Mouse (Mus musculus) adrenal gland, adult 2 months (tissue): ENCODE measurements around the gene Tgm7. TPM values are rescaled to one million over a fixed set of nuclear protein-coding genes. Genes with fewer than 3 reads are reported as not detected.
"Not testable (repeated sequence)": the region's sequence is repeated elsewhere in the genome, so short reads cannot be mapped to it uniquely, and the experiment has no call there.

ENCODE experiments used
- DNase-seq: peaks from one replicate; pipeline ENCODE4 v3.0.0; 2021
- long read RNA-seq: library from polyadenylated mRNA; stranded (forward); transcript quantifications from one replicate; pipeline ENCODE4 v2.0.0, GENCODE M21; 2021
- polyA plus RNA-seq: library from polyadenylated mRNA; depleted of rRNA; stranded (reverse); fragments of >200 nt; gene quantifications from 2 replicates; pipeline ENCODE4 v1.2.3, GENCODE M21; 2012; rRNA removed
- total RNA-seq, 2 experiments: library from RNA; stranded (reverse); gene quantifications; 2 replicates each; pipeline ENCODE4 v1.2.3; 2021

Tgm7 gene
- not detected for total RNA-seq
- not detected in 2 replicates for polyA plus RNA-seq
- long read RNA-seq, result 0 reads

GRCm38 (mm10) chr2:121109695-121110094, at the start of gene Tgm7:
Gene Tgm7 (minus strand): TSS chr2:121109795.
- no peak for DNase-seq

GRCm38 (mm10) chr2:121153100-121153499, 43.5 kb upstream of the Tgm7 start:
- DNase-seq, result no peak

DNA sequence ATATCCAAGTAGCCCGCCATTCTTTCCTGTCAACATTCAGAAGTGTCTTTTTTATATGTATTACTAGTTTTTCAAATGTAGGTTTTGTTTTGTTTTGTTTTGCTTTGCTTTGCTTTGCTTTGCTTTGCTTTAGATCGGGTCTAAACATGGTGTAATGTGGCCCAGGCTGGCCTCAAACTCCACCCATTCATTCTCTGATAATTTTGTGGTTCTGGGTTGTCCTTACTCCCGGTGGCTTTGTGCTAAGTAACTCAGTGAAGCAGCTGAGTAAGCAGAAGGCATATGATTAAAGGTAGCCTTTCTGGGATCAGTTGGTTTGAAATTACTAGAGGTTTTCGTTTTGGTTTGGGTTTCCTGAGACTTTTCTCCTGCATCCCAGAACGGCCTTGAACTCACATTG, 40.1 kb upstream of the Tgm7 start:
- DNase-seq, result no peak

DNA sequence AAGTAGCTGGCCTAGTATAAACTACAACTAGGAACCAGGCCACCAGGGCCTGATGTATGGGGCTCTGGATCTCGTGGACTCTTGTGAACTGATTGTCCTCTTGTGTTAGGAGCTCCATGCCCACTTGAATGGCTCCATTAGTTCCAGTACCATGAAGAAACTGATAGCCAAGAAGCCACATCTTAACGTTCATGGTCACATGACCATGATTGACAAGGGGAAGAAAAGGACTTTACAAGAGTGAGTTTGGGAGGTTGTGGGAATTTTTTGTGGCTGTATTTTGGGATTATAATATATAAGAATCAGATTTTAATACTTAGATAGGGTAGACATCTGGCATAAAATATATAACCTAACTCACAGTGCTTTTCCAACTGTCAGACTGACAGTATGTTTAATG, 32.8 kb upstream of the Tgm7 start:
- no peak for DNase-seq

- DNase-seq, result no peak
These were observed 31.8 kb upstream of the Tgm7 start for GRCm38 (mm10) chr2:121141216-121142035.

GRCm38 (mm10) chr2:121140018-121140882, 30.7 kb upstream of the Tgm7 start, which contains the start of the genes Adal and Lcmt2:
Gene Adal (plus strand): TSS chr2:121140428.
Gene Lcmt2 (minus strand): TSS chr2:121140653.
- DNase-seq, result peak; percentile 96

DNA sequence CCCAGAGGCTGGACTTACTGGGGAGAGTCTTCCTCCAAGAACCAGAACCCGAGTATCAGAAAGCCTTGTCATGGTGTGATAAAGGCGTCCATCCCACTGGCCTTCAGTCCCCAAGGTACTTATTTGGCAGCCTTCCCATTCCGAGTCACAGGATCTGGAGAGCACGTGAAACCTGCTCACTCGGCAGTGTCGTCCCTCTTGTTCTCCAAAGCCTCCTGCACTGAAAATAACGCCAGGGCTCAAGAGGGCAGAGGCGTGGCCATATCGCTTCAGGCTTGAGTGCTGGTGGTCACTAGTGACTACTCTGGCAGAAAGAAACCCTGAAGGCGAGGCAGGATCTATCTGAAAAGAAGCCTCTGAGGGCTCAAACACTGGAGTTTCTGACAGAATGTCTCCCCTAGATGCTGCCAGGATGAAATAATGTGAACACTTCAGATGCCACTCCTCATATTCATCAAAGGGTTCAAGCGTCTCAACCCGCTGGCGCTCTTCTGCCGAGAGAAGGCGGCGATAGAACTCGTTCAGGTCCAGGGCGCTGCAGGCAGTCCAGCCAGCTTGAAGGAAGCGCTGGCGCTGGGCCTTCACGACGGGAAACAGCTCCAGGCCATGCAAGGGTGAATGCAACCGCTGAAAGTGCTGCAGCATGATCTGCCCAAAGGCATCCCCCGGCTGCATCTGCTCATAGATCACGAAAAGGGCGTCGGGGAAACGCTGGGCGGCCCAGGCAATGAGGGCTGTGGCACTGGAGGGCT, 29.8 kb upstream of the Tgm7 start:
- DNase-seq, result peak; percentile 63

DNA sequence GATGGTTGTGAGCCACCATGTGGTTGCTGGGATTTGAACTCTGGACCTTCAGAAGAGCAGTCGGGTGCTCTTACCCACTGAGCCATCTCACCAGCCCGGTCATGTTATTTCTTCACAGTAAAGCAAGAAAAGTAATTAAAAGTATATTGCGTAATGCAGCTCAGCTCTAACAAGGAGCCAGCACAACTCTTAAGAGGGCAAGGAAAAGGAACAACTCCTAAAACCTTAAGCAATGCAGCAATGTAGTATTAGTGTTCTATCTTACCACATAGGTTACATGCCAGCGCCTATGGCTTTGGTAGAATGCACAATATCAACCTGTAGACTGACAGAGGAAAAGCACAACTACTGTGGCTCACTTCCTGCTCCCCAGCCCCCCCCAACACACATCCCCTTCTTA, 27.8 kb upstream of the Tgm7 start:
- no peak for DNase-seq

DNA sequence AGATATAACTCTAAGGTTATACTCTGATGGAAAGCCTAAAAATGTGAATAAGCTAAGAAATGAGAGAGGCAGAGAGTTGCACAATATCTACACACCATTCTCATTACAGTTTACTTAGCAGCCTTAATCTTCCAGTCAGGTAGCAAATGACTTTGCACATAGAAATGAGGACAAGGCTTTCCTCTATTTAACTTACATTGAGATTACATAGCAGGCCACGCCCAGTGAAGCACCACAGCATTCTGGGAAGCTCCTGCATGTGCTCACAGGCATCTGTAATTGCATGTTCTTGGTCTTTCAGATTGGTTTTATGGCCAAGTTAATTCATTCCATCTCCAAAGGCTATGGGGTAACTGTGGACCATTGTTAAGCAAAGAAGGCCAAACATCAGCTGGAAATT, 23.2 kb upstream of the Tgm7 start:
- no peak for DNase-seq

DNA sequence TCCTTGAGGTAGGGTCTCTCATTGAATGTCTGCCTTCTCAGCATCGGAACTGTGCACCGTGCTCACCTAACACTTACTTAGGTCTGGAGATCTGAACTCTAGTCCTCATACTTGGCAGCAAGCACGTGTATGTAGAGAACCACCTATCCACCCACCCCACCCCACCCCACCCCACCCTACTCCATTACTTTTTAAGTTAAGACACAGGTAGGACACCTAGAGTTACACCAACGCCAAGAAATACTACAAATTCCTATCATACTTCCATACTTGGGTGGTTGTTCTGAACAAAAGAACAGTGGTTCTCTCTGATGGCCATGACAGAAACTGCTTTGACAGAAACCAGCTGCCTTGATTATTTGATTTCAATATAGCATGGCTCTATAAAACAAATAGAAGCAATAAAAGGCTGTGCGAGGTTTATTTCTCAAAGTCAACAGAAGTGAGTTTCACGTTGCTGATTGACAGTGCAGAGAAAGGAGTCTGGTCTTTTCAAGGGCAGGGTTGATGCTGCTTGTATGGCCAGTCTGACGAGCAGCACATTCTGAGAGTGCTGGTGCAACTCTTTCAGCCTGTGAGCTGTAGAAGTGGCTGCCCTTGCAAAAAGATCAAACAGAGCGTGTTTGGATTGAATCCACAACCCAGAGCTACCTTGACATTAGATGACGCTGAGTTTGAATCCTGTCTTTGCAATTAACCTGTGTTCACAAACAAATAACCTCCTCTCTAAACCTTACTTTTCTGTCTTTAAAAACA, 19.4 kb upstream of the Tgm7 start:
- DNase-seq, result peak; percentile 57

DNA sequence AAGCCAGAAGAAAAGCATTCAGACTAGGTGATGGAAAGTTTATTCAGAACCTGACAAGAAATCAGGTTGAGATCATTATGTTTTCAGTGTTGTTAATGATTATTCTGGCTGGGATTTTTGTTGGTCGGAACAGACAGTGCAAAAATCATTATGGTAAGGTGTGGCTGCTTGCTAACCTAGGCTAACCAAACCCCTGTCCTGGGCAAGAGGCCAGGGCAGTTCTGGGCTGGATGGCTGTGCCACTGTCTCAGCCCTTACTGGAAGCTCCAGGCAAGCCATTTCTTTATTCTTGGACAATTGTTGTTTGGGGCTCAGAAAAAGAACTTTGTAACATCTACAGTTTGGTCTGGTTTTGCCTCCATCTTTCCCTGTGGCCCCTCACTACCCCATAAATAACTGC, 17.9 kb upstream of the Tgm7 start:
- DNase-seq, result no peak

- not testable (repeated sequence) for DNase-seq
These were observed 16.7 kb upstream of the Tgm7 start for GRCm38 (mm10) chr2:121126302-121126701.

- DNase-seq, result no peak
These were observed 9.7 kb upstream of the Tgm7 start for GRCm38 (mm10) chr2:121119260-121119659.

GRCm38 (mm10) chr2:121115418-121115817, 5.8 kb upstream of the Tgm7 start:
- DNase-seq, result no peak

DNA sequence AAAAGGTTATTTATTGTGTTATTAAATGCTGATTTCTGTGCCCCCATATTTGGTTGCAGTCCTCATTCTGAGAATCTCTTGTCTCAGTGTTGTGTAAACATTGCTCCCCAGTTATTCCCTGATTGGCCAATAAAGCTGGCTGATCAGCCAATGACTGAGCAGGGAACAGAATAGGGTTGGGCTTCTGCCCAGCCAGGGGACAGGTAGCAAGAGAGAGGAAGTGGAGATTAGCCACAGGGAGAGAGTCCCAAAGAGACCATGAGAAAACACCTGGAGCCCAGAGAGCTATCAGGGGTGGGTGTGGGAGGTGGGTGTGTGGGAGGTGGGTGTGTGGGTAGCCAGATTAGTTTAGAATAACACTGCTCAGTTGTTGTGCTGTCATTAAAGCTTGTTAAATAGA, 3.7 kb downstream of the Tgm7 start:
- no peak for DNase-seq

GRCm38 (mm10) chr2:121102051-121102450, 7.5 kb downstream of the Tgm7 start:
- DNase-seq, result peak; percentile 56

DNA sequence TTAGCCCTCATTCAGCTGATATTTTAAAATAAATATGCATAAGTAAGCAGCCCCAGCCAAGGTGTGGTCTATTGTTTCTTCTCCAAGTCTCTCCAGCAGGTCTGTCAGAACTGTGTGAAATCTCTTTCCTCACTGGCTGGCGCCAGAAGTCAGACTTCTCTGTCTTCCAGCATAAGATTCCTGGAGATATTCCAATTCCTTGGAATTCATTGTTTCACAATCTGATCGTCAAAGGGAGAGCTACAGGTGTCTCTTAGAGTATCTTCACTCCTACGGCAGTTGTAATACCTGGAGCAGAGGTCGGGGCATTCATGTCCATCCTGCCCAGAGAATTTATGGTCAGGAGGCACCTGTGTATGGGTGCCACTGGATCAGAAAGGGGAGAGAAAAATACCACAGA, 19.8 kb downstream of the Tgm7 start:
- DNase-seq, result no peak

DNA sequence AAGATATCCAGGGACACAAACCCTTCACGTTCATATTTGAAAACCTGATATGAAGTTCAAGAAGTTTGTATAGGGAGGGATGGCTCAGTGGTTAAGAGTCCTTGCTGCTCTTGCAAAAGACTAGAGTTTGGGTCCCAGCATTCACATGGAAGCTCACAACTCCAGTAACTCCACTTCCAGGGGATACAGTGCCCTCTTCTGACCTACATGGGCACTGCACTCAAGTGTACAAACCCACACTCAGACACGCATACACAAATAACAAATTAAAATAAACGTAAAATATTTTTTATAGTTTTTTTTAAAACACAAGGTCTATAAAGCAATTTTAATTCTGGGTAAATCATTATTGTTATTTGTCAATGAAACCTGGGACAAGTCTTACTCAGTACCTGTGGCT, 21.1 kb downstream of the Tgm7 start:
- DNase-seq, result no peak

GRCm38 (mm10) chr2:121085480-121086185, 24.0 kb downstream of the Tgm7 start, which contains the start of gene Tgm5:
Gene Tgm5 (minus strand): TSS chr2:121085841.
- DNase-seq, result no peak

DNA sequence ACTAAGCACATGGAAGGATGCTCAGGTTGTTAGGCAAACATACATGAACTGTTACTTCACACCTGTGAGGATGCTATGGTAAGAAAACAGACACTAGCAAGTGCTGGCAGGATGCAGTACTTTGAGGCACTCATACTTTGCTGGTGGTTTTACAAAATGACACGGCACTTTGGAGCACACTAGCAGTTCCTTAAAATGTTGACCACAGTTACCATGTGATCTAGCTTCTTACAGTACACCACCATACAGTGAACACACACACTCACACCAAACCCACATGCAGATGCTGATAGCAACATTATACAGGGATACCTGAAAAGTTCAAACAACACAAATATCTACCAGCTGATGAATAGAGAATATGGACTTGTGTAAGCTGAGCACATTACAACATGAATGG, 27.0 kb downstream of the Tgm7 start:
- DNase-seq, result no peak

DNA sequence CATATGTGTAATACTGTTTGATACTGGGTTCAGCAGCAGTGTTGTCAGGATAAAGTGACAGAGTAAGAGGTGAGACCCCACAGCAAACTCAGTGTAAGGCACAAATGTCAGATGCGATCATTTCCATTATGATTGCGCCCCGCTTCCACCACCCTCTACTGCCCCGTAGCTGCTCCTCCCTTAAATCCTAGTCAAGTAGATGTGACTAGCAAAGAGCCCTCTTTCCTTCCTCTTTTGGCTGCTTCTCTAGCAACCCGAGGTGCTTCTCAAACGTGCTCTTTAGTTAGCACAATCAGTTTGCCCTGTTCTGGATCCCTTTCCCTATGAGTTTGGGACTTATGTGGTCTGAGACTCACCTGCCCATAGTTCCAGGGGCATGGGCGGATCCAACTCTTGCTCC, 34.8 kb downstream of the Tgm7 start:
- DNase-seq, result no peak
